Mouse (Mus musculus) A20 (cell line): ENCODE results near the gene Ppp2r5d.

Source experiments
- DNase-seq: peaks from one replicate; pipeline ENCODE4 v3.0.0-alpha.2; 2011; ENCODE audit warnings: low read depth, low spot score

The Ppp2r5d gene

GRCm38 (mm10) chr17:46680760-46681373 lies 24.0 kb downstream of the Ppp2r5d start, which contains the start of gene Klhdc3:
Klhdc3 (minus strand) TSS chr17:46680914.
- peak; percentile 99 for DNase-seq

- DNase-seq, result peak; percentile 75
Measured at GRCm38 (mm10) chr17:46679843-46680759, 24.8 kb downstream of the Ppp2r5d start.

DNA sequence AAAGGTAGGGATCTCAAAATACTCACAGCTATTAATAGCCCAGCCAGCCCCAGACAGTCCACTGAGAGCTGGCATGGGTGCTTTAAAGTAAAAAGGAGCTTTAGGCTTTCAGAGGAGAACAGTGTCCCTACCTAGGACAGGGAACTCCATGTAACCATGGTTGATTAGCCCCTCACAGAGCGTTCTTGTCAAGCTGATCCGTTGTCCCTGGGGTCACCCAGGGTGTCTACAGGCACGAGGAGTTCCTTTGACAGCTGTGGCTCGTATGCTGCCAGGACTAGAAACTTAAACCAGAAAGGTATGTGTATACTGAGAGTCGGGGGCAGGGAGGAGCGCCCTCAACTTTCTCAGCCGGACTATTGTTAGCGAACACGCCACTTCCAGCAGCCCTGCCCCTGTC lies 26.0 kb downstream of the Ppp2r5d start:
- DNase-seq, result no peak

DNA sequence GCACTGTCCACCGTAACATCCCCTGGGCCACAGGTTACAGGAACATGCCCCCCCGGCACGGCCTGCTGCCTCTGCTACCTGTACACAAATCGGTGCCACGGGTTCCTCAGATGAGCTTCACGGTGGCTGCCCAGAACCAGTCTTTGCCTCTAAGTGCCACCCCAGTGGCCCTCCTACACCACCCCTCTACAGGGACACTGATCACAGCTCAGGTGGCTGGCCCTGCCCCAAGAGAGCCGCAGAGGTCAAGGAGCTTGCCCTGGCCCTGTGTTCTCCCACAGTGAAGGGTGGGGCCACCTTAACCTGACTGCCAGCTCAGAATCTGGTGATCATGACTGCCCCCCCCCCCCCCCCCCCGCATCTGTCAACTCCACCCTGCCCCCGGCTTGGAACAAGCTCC lies 26.5 kb downstream of the Ppp2r5d start, which contains the start of gene Mea1:
Gene Mea1 (plus strand): TSS at position 378 of the 400 bp plus-strand sequence.
- DNase-seq, result no peak

GRCm38 (mm10) chr17:46674530-46675283 lies 30.2 kb downstream of the Ppp2r5d start:
- no peak for DNase-seq

GRCm38 (mm10) chr17:46673850-46674529 lies 30.9 kb downstream of the Ppp2r5d start, which contains the start of gene Rrp36:
Rrp36 (minus strand) TSS chr17:46674352.
- peak; percentile 94 for DNase-seq

- DNase-seq, result no peak
Measured at GRCm38 (mm10) chr17:46669911-46670310, 35.0 kb downstream of the Ppp2r5d start.

GRCm38 (mm10) chr17:46667712-46668111 lies 37.2 kb downstream of the Ppp2r5d start:
- DNase-seq, result no peak

DNA sequence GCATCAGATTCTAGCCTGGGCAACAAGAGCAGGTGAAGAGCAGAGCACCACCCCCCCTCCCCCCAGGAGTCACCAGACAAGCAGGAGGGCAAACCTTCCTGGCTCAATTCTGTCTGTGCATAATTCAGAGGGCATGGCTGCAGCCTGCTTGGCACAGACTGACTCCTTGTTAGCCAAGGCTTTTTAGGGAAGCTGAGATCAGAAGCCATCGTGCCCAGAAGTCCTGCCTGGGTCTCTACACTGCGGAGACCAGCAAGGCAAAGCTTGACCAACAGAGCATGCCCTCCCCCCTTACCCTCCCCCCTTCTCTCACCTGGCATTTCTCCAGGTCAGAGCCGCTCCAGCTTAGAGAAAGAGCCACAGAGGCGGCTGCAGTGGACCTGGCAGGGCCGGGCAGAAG lies 42.2 kb downstream of the Ppp2r5d start:
- no peak for DNase-seq

GRCm38 (mm10) chr17:46661981-46662380 lies 42.9 kb downstream of the Ppp2r5d start:
- no peak for DNase-seq

DNA sequence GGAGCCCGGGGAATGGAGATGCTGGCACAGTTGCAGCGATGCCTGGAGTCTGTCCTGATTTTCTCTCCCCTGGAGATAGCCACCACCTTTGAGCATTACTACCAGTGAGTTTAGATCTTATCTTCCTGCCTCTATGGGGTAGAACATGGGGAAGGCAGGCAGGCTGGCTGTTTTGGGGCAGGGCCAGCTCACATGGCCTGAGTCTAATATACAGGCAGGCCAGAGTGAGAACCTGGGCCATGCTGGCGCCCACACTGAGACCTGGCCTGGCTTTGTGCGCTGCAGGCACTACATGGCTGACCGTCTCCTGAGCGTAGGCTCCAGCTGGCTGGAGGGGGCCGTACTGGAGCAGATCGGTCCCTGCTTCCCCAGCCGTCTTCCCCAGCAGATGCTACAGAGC lies 43.6 kb downstream of the Ppp2r5d start:
- DNase-seq, result no peak

GRCm38 (mm10) chr17:46656054-46656453 lies 48.9 kb downstream of the Ppp2r5d start:
- DNase-seq, result no peak

GRCm38 (mm10) chr17:46651755-46652547 lies 53.0 kb downstream of the Ppp2r5d start:
- no peak for DNase-seq

- DNase-seq, result no peak
Measured at GRCm38 (mm10) chr17:46651292-46651691, 53.6 kb downstream of the Ppp2r5d start.

DNA sequence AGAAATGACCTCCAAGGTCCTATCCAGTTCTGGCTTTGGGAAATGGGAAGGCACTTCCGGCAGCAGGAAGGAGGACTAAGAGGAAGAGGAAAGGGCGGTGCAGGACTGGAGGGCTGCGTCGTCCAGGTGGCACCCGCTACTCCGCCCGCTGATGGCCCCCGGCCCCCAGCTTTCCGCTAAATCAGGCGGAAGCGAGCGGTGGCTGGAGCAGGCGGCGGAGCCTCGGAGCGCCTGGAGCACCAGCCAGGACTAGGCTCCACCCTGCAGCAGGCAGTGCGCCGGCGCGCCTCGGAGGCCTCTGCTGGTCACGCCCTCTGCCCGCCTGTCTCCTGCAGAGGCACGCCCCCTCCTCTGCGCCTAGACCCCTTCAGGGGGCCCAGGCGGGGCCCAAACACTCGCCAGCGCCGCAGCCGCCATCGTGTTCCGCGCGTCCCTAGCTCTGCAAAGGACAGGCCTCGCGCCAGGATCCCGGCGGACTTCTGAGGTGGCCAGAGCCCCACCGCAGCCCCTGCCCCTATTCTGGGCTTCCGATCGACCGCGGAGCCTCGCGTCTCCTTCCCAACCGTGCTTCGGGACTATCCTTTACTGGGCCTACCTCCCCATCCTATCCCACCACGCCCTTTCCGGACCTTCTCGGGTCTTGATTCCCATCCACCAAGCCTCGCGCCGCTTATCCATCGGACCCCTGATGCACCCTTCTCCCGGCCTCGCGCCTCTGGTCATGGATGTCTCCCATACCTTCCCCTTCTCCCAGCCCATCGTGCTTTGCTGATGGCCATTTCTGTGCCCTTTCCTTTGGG lies 54.5 kb downstream of the Ppp2r5d start, which contains the start of gene Cul7:
Gene Cul7 (plus strand): TSS at position 106 of the 800 bp plus-strand sequence.
- DNase-seq, result no peak

- DNase-seq, result no peak
Measured at GRCm38 (mm10) chr17:46649811-46650210, 55.1 kb downstream of the Ppp2r5d start.

GRCm38 (mm10) chr17:46648436-46648835 lies 56.5 kb downstream of the Ppp2r5d start:
- DNase-seq, result no peak

GRCm38 (mm10) chr17:46647279-46647678 lies 57.6 kb downstream of the Ppp2r5d start:
- DNase-seq, result no peak

- no peak for DNase-seq
Measured at GRCm38 (mm10) chr17:46646322-46646662, 58.6 kb downstream of the Ppp2r5d start.
